Mouse (Mus musculus) left cerebral cortex, postnatal 14 days (tissue): Measurements from ENCODE around the gene Rasgrf2. TPM values are rescaled to one million over a fixed set of nuclear protein-coding genes. Genes with fewer than 3 reads are reported as not detected.

Experiments used
- DNase-seq, 2 experiments: peaks; one replicate each; pipeline ENCODE4 v3.0.0; 2021 to 2022; ENCODE audit warnings: low spot score in 2 of 2, mixed read lengths in 1 of 2
- intact Hi-C: fragments of 180-260 bp; cut with DNase I; formaldehyde crosslinking; loops from one replicate; pipeline ENCODE4 v1.15.1; 2025
- total RNA-seq, 2 experiments: library from RNA; stranded (reverse); gene quantifications; 2 replicates each; pipeline ENCODE4 v1.2.3; 2021

Gene Rasgrf2
- total RNA-seq, 2 experiments from 2014 or later: 130 to 154 TPM

DNA sequence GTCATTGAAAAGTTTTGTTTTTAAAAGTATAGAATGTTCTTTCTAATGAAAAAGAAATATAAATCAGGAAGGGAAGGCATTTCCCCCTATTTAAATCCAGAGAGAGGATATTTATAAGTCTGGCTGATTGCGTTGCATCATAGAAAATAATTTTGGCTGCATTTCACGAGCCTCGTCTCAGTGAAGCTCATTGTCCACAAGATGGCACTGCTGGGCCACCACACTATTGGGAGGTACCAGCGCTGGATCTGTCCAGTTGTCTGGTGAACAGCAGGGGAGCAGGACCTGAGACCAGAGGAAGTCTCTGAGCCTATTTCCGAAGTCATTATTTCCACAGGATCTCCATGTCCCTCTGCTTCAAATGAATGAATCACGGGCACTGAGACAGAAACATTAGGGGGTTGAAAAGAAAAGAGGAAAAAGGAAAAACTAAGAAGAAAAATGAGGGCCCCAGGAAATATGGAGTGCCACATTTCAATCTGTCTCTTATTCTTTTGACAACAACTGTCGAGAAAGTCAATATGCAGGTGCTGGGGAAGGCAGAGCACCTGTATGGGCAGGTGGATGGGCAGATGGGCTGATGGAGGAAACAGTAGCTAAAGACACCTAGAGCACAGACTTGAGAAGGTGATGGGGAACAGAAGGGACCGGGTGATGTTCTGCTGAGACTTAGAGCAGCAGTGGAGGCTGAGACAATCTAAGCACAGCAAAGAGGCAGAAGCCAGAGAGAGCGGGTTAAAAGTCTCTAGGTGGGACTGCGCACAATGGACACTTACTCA lies 223.1 kb downstream of the Rasgrf2 start:
- intact Hi-C loops: loop anchor here (2.0 to 10.0 kb wide), 2 partner anchors 428 to 576 kb away; partner anchors contain the start of gene Fam151b

DNA sequence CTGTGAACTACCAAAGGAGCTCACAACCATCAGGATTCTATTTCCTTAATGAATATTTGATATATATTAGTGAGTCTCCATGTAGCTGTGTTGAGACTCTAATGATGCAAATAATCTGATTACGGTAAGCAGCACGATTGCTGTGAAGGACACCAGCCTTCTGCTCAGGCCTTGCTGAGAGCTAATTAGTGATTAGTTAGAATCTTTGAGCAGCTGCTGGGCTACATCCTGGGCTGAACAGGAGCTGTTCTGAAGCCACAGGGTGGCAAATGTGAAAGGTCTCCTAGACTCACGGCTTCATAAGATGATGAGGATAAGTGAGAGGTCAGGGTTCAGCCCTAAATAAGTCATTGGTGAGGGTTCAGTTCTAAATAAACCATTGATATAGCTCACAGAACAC lies 225.1 kb downstream of the Rasgrf2 start:
- intact Hi-C loops: loop anchor here (10.0 kb wide), 1 partner anchor 578 kb away; the partner anchor contains the start of gene Fam151b
- no peak for DNase-seq

More for the DNA sequence above, 223.1 kb downstream of the Rasgrf2 start:
- peak; percentile 86 for DNase-seq

DNA sequence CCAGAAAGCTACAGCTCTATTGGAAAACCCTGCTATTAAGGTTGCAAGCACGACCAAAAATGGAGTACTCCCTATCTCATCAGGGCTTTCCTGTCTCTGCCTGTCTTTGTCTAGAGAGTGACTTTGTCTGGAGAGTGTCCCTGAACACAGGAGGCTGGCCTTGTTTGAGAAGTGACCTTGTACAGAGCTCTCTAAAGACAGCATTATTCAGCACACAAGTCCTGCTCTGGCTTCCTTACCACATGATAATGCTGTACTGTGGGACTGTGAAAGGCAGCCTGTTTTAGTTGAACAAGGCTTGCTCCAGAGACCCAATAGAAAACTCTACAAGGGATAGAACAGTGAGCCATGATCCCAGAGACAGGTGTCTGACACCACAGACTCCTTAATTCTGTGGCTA lies 235.0 kb downstream of the Rasgrf2 start:
- intact Hi-C loops: no loop called here
- DNase-seq: no peak

DNA sequence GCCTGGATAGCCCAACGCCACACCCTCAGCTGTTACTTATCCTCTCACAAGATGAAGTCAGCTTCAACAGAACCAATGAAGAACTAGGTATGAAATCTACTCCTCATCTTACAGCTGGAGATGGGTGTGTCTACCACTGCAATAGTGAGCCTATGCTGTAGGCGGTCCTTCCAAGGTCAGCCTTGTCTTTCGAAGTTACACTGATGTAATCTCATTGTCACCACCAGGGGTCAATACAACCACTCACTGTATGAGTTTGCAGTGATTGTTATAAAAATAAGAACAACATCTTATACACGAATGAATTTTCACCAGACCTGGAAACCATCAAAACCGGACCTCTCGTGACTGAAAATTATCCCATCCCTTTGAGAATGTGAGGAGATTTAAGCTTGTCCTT lies 238.3 kb downstream of the Rasgrf2 start:
- DNase-seq: peak in 1 of 2 experiments; percentile 50
- intact Hi-C loops: no loop called here

DNA sequence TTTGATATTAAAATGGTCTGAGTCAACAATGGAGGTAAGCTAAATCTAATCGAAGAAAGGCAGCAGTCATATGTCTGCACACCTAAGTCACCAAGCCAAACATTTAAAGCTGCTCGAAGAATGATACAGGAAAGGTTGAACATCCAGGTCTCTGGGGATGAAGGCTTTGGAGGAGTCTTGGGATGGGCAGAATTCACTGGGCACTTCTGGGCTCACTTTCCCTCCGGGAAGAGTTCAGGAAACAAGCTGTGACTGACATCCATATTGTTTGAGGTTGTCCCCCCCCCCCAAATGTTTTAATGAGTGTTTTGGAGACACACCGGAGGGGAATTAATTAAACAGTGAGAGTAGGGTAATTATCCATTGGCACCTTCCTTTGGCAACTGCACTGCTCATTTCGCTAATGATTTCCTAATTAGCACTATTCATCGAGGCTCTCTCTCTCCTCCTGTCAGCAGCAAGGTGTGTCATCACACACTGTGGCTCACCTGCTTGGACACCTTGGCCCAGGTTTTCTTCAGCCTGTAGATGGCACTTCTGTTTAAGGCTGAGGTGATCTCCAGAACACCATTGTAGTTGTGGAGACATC lies 241.3 kb downstream of the Rasgrf2 start:
- intact Hi-C loops: no loop called here

DNA sequence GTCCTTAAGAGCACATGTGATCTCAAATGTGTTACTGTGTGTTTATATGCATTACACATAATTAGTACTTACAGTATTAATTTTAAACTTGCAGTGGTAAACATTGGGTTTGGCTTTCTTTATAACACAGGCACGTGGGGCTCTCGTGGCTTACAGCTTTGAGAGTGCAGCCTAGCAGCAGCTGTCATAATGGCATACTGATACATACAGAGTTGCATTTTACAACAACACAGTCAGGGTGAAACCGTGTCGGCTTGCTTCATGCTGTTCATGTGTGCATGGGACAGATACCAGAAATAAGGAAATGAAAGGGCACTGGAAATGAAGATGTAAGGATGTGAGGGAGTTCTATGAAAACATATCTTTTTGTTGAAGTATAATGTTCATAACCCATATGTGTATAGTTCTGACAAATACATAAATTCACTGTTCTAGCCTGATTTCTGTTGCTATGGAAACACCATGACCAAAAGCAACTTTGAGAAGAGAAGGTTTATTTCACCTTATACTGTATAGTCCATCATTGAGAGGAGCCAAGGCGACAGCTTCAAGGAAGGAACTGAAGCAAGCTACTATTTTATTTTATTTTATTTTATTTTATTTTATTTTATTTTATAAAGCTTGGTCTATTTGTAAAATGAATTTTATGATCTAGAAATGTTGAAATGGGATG lies 246.6 kb downstream of the Rasgrf2 start:
- no peak for DNase-seq
- intact Hi-C loops: no loop called here

More for the DNA sequence above, 241.3 kb downstream of the Rasgrf2 start:
- DNase-seq: no peak

DNA sequence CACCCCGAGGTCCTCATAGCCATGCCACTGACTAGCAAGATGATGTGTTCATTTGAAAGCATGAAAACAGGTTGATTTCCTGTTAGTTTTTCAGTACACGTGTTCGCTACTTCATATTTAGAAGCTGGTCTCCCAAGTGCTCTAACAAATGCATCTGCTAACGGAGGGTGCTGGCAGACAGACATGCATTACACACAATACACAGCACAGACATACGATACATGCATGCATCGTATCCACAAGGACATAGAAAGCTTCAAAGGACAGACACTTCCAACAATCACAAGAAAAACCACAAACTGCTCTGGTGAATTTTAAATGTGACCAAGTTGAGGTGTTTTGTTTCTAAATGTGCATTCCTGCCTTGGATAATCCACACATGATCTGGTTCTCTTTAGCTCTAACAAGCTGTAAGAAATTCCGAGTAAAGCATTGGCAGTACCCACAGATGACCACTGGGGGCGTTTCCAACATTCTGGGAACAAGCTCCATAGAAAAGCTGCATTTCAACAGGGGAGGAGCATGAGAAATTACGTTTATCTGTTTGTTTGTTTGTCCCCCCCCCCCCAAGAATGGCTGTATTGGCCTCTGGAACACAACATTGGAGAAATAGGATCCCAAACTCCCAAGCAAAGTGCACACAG lies 249.5 kb downstream of the Rasgrf2 start:
- peak; percentile 82 to 91 for DNase-seq
- intact Hi-C loops: no loop called here

DNA sequence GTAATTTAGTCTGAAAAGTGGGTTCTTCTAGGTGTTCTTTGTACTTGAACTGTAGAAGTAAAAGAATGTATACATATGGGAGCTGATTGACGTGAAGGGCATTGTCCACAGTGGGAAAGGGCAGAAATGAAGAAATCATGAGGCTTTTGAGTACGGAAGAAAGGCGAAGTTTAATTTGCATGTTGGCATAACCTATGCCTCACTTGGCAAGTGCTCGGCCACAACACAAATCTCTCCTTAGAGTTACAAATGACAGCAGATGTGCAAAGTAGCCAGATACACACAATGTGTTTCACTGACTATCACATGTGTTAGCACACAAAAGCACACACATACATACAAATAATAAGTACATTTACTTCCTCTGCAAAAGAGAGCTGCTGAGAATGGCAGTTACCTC lies 251.2 kb downstream of the Rasgrf2 start:
- intact Hi-C loops: no loop called here
- DNase-seq: no peak

DNA sequence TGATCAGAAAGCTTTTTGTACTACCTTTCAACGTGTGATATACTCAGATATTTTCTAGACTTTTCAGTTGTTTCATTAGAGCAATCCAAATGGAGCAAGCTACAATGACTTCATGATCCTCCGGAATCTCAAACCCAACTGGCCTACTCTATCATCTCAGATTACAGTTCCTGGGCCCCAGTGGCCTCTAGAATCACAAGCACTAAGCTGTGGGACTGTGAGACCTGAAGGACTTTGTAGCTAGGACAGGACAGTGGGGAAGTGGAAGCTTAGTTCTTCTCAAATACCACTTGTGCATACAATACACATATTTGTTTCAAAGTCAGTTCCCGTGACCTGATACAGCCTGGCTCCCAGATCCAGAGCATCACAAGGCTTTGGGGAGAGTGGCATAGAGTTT lies 253.5 kb downstream of the Rasgrf2 start:
- no peak for DNase-seq
- intact Hi-C loops: no loop called here

DNA sequence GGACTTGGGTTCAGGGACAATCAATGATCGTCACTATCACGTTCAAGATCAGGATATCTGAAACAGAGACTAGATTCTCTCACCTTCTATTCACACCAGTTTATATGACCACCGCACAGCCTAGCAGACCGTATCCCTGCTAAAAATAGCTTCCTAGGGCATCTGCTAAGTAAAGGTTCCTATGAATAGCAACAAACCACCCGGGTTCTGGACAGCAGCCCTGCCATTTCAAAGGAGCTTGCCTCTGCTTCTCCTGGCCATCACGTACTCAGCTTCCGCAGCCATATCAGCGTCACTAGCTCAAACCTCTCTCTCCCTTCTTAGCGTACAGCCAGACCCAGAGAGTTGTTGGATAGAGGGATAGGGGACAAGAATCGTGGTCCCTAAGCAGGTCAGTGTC lies 254.1 kb downstream of the Rasgrf2 start:
- DNase-seq: no peak
- intact Hi-C loops: no loop called here

DNA sequence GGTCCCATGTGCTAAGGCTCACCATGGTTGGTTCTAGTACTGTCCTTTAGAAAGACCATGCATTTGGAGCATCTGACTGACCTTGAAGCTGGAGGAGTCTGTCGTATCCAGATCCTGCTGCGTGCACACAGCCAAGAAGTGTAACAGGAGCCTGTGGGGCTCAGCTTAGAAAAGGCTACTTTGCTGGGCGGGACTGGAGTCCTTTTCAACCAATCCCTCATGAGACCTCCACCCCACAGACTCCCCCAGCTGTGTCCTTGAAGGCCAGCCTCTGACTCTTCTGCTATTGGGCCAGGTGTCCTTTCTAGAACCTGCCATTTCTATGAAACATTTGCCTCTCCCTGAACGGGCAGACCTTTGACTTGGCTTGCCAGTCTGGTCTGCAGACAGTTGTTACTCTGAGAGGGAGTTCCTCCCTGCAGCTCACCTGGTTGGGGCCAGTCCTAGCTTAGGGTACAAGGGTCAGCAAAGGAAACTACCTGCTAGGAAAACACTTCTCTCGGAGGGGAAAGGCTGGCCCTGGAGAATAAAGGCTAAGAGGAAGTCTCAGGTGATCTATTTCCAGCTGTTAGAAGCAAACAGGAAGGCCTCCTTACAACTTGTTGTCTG lies 254.6 kb downstream of the Rasgrf2 start, which contains the start of gene Ckmt2:
Gene Ckmt2 (minus strand): TSS at position 145 of the 609 bp plus-strand sequence.
- DNase-seq: no peak
- intact Hi-C loops: no loop called here

DNA sequence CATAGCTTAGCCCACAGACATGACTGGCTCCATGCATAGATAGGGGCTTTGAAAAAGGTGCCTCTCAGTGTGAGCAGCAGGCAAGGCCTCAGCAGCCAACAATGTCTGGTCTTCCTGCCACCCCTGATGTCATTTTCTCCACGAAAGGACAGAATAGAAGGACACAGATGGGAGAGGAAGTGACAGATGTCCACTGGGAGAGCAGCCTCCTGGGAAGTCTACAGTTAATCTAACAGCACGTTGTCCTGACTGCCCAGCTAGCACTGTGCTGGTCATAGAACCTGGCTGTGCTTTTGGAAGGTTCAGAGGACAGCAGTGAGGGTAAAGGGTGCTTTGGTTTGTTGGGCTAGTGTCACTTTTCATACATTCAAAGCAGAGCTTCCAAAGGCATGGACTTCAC lies 255.9 kb downstream of the Rasgrf2 start:
- intact Hi-C loops: no loop called here
- DNase-seq: no peak

DNA sequence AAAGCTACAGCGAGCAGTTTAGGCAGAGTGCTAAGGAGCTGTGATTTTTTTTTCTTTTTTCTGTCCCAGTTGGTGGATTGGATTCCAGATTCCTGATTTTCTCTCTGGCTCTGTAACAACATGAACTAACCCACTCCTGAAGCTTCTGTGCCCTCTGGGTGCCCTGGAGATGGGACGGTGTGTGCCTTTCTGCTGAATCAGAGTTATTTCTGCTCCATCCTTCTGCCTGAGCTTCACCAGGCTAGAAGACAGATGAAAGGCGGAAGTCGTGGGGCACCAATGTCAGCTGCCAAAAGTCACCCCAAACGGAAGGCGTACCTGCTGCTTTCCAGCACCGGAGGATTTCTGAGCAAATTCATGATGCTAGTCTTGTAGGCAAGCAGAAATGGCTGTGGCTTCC lies 256.9 kb downstream of the Rasgrf2 start:
- peak; percentile 17 to 59 for DNase-seq
- intact Hi-C loops: loop anchor here (5.0 kb wide), 1 partner anchor 67 kb away; the partner anchor contains the start of gene Zcchc9

DNA sequence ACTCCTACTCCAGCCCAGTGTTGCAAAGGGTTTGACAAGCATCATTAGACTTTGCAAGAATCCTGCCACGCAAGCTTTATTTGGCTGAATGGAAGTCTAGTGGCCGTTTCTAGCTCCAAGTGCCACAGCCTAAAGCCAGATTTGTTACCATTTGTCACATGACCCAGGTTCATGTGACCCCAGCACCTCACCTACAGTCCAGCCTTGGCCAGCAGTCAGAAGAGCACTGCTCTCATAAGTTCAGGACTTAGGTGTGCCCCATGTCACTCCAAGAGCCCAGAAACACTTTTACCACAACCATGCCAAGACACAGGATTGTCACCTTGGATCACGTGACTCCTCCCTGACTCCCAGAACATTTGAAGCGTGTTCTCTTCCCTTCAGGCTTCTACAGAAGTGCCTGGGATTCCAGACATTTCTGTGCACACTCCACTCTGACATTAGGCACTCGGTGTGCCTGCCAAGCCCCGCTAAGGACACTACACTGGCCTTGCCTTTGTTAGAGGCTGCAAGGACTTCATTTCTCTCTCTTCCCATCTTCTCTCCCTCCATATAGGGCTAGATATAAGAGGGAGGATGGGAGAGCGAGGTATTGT lies 257.6 kb downstream of the Rasgrf2 start:
- no peak for DNase-seq
- intact Hi-C loops: loop anchor here (5.0 kb wide), 1 partner anchor 67 kb away; the partner anchor contains the start of gene Zcchc9

DNA sequence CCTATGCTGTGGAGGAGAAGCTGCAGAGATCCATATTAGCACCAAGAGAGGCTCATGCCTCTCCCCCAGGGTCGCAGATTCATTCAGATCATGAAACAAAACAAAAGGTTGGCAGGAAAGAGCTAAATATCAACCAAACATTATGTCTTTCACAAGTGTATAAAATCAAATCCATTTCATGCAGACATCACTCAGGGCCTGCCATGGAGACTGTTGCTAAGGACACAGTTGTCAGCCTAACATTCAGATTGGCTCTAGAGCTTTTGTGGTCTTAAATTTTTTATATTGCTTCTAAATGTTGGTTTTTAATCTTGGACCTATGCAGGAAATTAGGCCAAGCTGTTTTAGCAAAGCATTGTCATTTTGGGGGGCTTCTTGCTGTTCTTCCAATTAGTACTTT lies 262.9 kb downstream of the Rasgrf2 start:
- intact Hi-C loops: no loop called here
- DNase-seq: no peak

DNA sequence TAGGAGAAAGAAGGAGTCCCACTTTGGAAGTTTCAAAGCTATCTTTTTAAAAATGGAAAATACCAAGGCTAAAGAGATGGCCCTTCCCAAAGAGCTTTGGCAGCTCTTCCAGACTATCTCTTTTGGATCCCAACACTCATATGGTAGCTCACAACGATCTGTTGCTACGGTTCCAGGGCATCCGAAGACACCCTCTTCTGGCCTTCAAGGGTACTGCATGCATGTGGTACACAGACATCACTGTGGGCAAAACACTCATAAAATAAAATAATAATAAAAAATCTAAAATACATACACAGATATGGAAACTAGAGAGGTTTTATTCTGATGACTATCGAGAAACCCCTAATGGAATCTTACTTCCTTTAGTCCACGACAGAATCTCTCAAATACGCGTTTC lies 272.6 kb downstream of the Rasgrf2 start:
- intact Hi-C loops: no loop called here
- DNase-seq: no peak

DNA sequence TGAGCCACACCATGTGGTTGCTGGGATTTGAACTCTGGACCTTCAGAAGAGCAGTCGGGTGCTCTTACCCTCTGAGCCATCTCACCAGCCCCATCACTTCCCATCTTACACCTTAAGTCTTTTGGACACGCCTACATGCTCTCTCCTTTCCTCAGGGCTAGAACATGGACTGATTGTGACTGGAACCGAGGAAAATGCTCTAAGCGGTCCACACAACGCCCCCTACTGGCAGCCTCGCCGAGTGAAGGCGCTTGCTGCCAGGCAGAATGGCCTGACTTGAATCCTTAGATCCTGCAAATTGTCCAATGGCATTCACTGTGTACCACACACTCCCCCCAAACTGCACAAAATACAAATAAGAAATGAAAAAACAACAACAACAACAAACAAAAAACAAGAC lies 274.0 kb downstream of the Rasgrf2 start:
- intact Hi-C loops: no loop called here
- DNase-seq: no peak

DNA sequence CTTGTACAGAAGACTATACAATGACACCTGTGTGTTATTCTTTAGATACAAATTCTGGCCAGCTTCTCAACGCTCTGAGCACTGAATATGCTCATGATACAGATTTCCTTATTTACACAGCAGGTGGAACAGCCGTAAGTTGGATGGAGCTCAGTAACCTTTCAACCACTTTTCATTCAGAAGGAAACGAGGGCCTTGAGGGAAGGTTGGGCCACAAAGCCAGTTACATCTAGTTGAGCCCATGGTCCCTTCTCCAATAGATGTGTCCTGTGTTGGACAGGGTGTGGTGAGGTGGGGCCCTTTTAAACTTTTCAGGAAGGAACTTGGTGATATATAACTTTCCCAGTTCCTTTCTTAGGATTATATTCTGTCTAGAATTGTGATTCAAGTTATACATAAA lies 277.0 kb downstream of the Rasgrf2 start:
- no peak for DNase-seq
- intact Hi-C loops: no loop called here
